9 mouse cellular contexts compared by ENCODE assay signal in genomic region chr9:62972073-62972745, GRCm38 (mm10). TPM values are rescaled to one million over a fixed set of nuclear protein-coding genes. Genes with fewer than 3 reads are reported as not detected.
DNase-seq lines count a peak whose midpoint lies in the region; ATAC-seq and TF ChIP-seq lines count a peak whose summit lies in the region.
"Had no signal": no experiment of that assay in that cellular context is flagged by ENCODE, and none has a peak within 500 bp of the region (broad histone marks: within the 10 kb centered on the region; RNA-seq: fewer than 3 reads in every experiment).

No protein-coding gene starts in this region.

- no peak for ATAC-seq in cerebellum, adult (ENCODE audit: insufficient number of reproducible peaks, low FRiP score, low TSS enrichment)
- 0 out of 2 replicates have a peak, but pooled peaks have one; percentile 57 for ATAC-seq in lung, embryonic 15.5 days (ENCODE audit: borderline replicate concordance, extremely low read depth, low FRiP score, low TSS enrichment)
- ATAC-seq in hindbrain, embryonic 12.5 days (ENCODE audit: low FRiP score) = no peak

- H3K9ac ChIP-seq in lung, embryonic 15.5 days = no peak overlapping the region
- H3K9ac ChIP-seq in hindbrain, embryonic 12.5 days = no peak overlapping the region

- peak; percentile 28 to 38 for DNase-seq in cerebellum, adult 18-20 months
- peak; percentile 74 for DNase-seq in CD4-positive, CD25-positive, alpha-beta regulatory T cell, adult 2 months (ENCODE audit: low read depth, low spot score)
- DNase-seq in embryo, embryonic 10 days (ENCODE audit: low spot score) = peak; percentile 54
- peak; percentile 64 for DNase-seq in heart, postnatal 4 days

- no peaks in the 10 kb centered on the region for H3K9me3 ChIP-seq in lung, embryonic 15.5 days
- H3K9me3 ChIP-seq in hindbrain, embryonic 12.5 days (replicated peaks) = no peaks in the 10 kb centered on the region
- H3K9me3 ChIP-seq: G1E had no signal

- H3K4me1 ChIP-seq in lung, embryonic 15.5 days = peaks cover 30% of the 10 kb centered on the region
- peaks cover 7% of the 10 kb centered on the region for H3K4me1 ChIP-seq in testis, adult 2 months (ENCODE audit: control insufficient read depth, insufficient read depth, low read length)
- H3K4me1 ChIP-seq in hindbrain, embryonic 12.5 days = peaks cover 5% of the 10 kb centered on the region; the same call in 1 of the 2 replicates

- H3K4me3 ChIP-seq in lung, embryonic 15.5 days = no peak overlapping the region
- H3K4me3 ChIP-seq in testis, adult 2 months (ENCODE audit: control insufficient read depth, low read depth, low read length) = no peak overlapping the region
- H3K4me3 ChIP-seq in hindbrain, embryonic 12.5 days = no peak overlapping the region

- no peaks in the 10 kb centered on the region for H3K27me3 ChIP-seq in lung, embryonic 15.5 days
- H3K27me3 ChIP-seq in testis, adult 2 months (ENCODE audit: control insufficient read depth, insufficient read depth, low read length) = no peaks in the 10 kb centered on the region
- H3K27me3 ChIP-seq in hindbrain, embryonic 12.5 days = no peaks in the 10 kb centered on the region

- no peaks in the 10 kb centered on the region for H3K36me3 ChIP-seq in lung, embryonic 15.5 days
- H3K36me3 ChIP-seq in testis, adult 2 months (ENCODE audit: control insufficient read depth, insufficient read depth, low read length) = no peaks in the 10 kb centered on the region
- no peaks in the 10 kb centered on the region for H3K36me3 ChIP-seq in hindbrain, embryonic 12.5 days

- 58% methylated on average over 10 of the region's 10 CpGs for WGBS in lung, embryonic 15.5 days
- WGBS in hindbrain, embryonic 12.5 days = 53% methylated on average over 10 of the region's 10 CpGs

- H3K27ac ChIP-seq in lung, embryonic 15.5 days = no peak overlapping the region
- no peak overlapping the region for H3K27ac ChIP-seq in testis, adult 2 months (ENCODE audit: control insufficient read depth, insufficient read depth, low read depth, low read length)
- H3K27ac ChIP-seq in hindbrain, embryonic 12.5 days = no peak overlapping the region

- H3K4me2 ChIP-seq in lung, embryonic 15.5 days = no peak overlapping the region
- H3K4me2 ChIP-seq in hindbrain, embryonic 12.5 days (replicated peaks) = no peak overlapping the region

- TF ChIP-seq POLR2A in testis, adult 2 months (IDR thresholded peaks at IDR 0.05; ENCODE audit: control insufficient read depth, low read depth, low read length) = no peak

- TF ChIP-seq CTCF in testis, adult 2 months (IDR thresholded peaks at IDR 0.05; ENCODE audit: control insufficient read depth, insufficient read depth, insufficient replicate concordance, low read depth, low read length) = peak; percentile 54; the same call in 1 of the 2 replicates

RNA-seq across cellular contexts. Expression of gene Pias1, which starts 15.5 kb away (rescaled TPM):
- total RNA-seq in heart, postnatal 4 days (2021) = 10 to 100 TPM; 26.3 to 30.5 TPM
- 62.3 and 75.1 TPM in 2 replicates for polyA plus RNA-seq in lung, embryonic 15.5 days (2015; fragmentation: Nextera tagmentation; extraction: Ambion mirVana)
- polyA plus RNA-seq in testis, adult 2 months (2012; rRNA removed) = 215 and 280 TPM in 2 replicates
- polyA plus RNA-seq in hindbrain, embryonic 12.5 days (2016; fragmentation: Nextera tagmentation; extraction: Ambion mirVana) = 62.3 and 64.8 TPM in 2 replicates
